Mouse (Mus musculus) left cerebral cortex, postnatal 14 days (tissue): ENCODE data around the gene Apoa5. TPM values are rescaled to one million over a fixed set of nuclear protein-coding genes. Genes with fewer than 3 reads are reported as not detected.
A peak's percentile ranks its signal among the peaks of the same experiment; 100 is the strongest.

Source experiments
- DNase-seq, 2 experiments: peaks; one replicate each; pipeline ENCODE4 v3.0.0; 2021 to 2022; ENCODE audit warnings: low spot score in 2 of 2, mixed read lengths in 1 of 2
- intact Hi-C: fragments of 180-260 bp; cut with DNase I; formaldehyde crosslinking; loops from one replicate; pipeline ENCODE4 v1.15.1; 2025
- long read RNA-seq, 2 experiments: library from polyadenylated mRNA; stranded (forward); transcript quantifications; one replicate each; pipeline ENCODE4 v2.0.0; 2021
- total RNA-seq, 2 experiments: library from RNA; stranded (reverse); gene quantifications; 2 replicates each; pipeline ENCODE4 v1.2.3; 2021

The Apoa5 gene
- total RNA-seq: not detected
- long read RNA-seq, experiment 1: 0 reads
- long read RNA-seq, experiment 2: 0 reads

- intact Hi-C loops: no loop called here
- DNase-seq: no peak
Observed at GRCm38 (mm10) chr9:46268343-46268873, at the start of gene Apoa5. Gene Apoa5 (plus strand): TSS chr9:46268633.

- intact Hi-C loops: no loop called here
- no peak for DNase-seq
Observed at GRCm38 (mm10) chr9:46223090-46223489, 45.3 kb upstream of the Apoa5 start.

DNA sequence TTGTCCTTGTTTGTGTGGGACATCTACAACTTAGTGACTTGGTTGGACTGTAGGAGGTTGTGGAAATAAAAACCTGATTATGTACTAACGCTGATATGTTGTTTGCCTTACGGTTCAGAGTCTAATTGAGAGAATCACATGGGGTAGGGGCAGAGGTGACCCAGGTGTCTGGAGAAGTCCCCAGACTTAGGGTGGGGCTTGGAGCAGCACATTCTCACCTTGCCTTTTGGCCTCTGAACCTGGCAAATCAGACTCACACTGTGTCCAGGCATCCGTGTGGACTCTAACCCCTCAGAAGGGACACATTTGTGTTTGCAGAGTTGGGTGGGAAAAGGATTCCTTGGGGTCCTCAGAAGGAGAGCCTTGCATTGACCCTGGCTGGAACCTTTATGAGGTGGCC lies 44.3 kb upstream of the Apoa5 start:
- DNase-seq: no peak
- intact Hi-C loops: no loop called here

GRCm38 (mm10) chr9:46224945-46225660 lies 43.3 kb upstream of the Apoa5 start:
- DNase-seq: no peak
- intact Hi-C loops: no loop called here

DNA sequence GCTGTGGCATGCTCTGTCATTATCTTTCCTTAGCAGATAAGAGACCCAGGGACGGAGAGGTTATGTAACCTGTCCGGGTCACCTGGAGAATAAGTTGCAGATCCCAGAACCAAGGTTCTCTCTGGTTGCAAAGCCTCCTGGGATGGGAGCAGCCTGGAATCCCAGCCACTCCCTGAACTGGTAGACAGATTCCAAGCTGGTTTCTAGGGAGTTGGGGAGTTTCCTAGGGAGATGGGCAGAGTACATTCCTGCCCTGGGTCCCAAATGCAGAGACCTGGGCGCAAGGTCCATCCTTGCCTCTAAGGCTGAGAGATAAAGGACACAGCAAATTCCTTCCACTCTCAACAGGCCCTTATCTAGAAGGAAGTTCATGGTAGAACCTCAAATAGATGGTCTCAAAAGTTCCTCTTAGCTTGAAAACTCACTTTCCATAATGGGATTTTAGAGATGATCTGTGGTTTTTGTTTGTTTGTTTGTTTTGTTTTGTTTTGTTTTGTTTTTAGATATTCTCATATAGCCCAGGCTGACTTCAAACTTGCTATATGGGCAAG lies 41.3 kb upstream of the Apoa5 start:
- no peak for DNase-seq
- intact Hi-C loops: no loop called here

- DNase-seq: no peak
- intact Hi-C loops: no loop called here
Observed at GRCm38 (mm10) chr9:46228491-46228890, 39.9 kb upstream of the Apoa5 start, which contains the start of gene Apoa1. Gene Apoa1 (plus strand): TSS chr9:46228580.

DNA sequence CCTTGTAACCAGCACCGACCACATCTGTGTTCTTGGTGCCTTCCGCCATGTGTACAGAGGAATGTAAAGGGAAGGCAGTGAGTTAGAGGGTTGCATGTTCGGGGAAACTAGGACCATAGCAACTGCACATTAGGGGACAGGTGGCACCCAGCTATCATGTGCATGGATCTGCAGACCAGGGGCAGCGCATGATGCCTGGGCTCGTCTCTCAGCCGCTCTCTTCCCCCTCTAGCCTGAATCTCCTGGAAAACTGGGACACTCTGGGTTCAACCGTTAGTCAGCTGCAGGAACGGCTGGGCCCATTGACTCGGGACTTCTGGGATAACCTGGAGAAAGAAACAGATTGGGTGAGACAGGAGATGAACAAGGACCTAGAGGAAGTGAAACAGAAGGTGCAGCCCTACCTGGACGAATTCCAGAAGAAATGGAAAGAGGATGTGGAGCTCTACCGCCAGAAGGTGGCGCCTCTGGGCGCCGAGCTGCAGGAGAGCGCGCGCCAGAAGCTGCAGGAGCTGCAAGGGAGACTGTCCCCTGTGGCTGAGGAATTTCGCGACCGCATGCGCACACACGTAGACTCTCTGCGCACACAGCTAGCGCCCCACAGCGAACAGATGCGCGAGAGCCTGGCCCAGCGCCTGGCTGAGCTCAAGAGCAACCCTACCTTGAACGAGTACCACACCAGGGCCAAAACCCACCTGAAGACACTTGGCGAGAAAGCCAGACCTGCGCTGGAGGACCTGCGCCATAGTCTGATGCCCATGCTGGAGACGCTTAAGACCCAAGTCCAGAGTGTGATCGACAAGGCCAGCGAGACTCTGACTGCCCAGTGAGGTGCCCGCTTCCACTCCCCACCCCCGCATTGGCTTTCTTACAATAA lies 38.6 kb upstream of the Apoa5 start:
- intact Hi-C loops: no loop called here
- DNase-seq: peak; percentile 92 to 95

DNA sequence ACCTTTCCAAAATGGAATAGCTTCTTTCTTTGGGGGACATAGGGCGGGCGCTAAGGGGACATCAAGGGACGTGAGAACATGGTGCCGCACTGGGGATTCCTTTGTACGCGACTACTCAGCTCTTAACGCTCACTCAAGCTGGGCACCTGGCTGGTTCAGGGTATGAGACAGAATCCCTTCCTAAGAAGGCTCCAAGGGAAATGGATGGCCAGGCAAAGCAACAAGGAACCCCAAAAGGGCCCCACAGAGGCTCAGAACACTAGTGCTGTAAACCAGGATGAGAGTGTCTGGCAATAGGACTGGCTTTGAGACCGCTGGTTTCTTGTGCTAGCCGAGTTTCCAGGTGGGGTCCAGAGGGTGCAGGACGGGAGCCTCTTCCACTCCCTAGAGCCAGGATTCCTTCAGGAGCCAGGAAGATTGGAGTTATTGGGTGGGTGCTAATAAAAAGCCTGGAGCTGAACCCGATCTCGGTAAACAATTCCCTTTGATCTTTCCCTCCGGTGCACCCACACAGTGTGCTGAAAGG lies 37.9 kb upstream of the Apoa5 start:
- intact Hi-C loops: no loop called here
- DNase-seq: no peak

DNA sequence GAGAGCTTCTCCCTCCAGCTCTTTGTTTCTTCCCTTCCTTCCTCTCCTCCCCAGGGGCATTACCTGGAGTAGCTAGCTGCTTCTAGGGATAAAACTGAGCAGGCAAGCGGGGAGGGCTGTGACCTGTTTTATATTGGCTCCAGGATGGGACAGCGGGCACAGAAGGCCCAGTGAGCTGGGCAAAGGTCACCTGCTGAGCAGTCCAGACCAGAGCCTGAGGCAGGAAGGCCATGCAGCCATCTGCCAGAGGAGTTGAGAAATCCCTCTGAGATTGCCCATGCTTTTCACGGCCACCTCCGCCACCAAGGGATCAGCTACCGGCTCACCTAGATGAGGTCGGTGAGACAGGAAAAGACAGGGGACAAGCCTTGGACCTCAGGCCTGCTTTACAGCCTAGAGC lies 33.2 kb upstream of the Apoa5 start:
- intact Hi-C loops: no loop called here
- no peak for DNase-seq

GRCm38 (mm10) chr9:46235596-46235648 lies 33.0 kb upstream of the Apoa5 start, which contains the start of gene Apoc3:
Gene Apoc3 (minus strand): TSS chr9:46235636.
- intact Hi-C loops: no loop called here
- no peak for DNase-seq

GRCm38 (mm10) chr9:46235649-46236048 lies 32.8 kb upstream of the Apoa5 start:
- intact Hi-C loops: no loop called here
- no peak for DNase-seq

- intact Hi-C loops: no loop called here
- DNase-seq: no peak
Observed at GRCm38 (mm10) chr9:46238850-46239249, 29.6 kb upstream of the Apoa5 start.

- intact Hi-C loops: no loop called here
- DNase-seq: no peak
Observed at GRCm38 (mm10) chr9:46240526-46241153, 27.8 kb upstream of the Apoa5 start, which contains the start of gene Apoa4. Gene Apoa4 (plus strand): TSS chr9:46240696.

DNA sequence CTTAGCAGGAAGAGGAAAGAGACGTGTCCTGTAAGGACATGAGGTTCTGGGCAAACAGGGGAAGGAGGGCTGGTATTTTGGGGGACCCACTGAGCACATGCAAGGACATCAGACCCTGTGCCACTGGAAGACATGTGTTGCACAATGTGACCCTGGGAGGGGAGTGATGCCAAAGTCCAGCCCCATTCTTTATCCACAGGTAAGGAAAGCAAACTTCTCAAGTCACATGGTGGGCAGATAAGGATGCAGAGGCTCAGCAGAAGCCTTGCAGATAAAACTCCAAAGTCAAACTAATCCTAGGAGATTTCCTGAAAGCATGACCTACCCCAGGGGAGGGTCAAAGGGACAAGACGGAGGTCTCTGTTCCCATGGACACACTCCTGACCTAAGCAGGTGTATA lies 26.6 kb upstream of the Apoa5 start:
- DNase-seq: no peak
- intact Hi-C loops: no loop called here

- intact Hi-C loops: no loop called here
- no peak for DNase-seq
Observed at GRCm38 (mm10) chr9:46243122-46243521, 25.3 kb upstream of the Apoa5 start.

DNA sequence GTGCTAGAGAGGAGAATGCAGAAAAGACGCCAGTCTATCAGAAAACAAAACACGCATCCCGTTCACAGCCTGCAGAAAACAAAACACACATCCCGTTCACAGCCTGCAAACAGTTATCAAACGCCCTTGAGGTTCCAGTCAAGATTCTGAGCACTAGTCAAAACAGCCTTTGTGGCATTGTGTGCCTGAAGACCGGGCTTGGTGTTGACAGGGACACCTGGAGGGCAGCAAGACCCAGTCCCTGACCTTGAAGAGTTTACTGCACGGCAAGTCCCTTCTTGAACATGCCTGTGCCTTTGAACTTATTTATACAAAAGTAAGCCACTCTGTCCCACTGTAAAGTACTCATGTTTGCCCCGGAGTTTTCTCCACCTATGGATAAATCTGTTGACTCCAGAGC lies 24.8 kb upstream of the Apoa5 start:
- DNase-seq: no peak
- intact Hi-C loops: no loop called here

- peak; percentile 64 to 80 for DNase-seq
- intact Hi-C loops: loop anchor here (2.0 kb wide), 1 partner anchor 242 kb away; no protein-coding TSS in a partner anchor
Observed at GRCm38 (mm10) chr9:46246752-46247324, 21.6 kb upstream of the Apoa5 start.

DNA sequence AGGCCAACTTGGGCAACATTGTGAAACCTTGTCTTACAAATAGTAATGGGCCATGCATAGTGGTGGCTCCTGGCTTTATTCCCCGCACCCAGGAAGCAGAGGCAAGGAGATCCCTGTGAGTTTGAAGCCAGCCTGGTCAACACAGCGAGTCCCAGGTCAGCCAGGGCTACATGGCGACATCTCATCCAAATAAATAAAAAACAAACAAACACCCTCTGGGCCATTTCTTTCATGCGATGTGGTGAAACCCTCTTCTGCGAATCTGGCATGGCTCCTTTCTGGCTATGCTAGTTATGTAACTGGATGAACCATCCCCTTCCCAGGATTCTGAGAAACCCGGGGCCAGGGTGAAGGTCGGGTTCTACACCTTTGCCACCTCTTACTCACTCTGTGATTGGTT lies 12.3 kb upstream of the Apoa5 start:
- no peak for DNase-seq
- intact Hi-C loops: no loop called here

GRCm38 (mm10) chr9:46256658-46257385 lies 11.6 kb upstream of the Apoa5 start:
- intact Hi-C loops: no loop called here
- no peak for DNase-seq
